Mouse (Mus musculus): Measurements from ENCODE around the gene Olfr1513. TPM values are rescaled to one million over a fixed set of nuclear protein-coding genes. Genes with fewer than 3 reads are reported as not detected.
"Not testable (repeated sequence)": the region's sequence is repeated elsewhere in the genome, so short reads cannot be mapped to it uniquely, and the experiment has no call there.

The Olfr1513 gene
- total RNA-seq, 2 experiments from 2014 or later = not detected

GRCm38 (mm10) chr14:52313931-52314807, 42.0 kb downstream of the Olfr1513 start:
- no peak for ATAC-seq (replicated peaks; ENCODE audit: low FRiP score, low TSS enrichment, poor library complexity, severe bottlenecking)

- ATAC-seq (replicated peaks; ENCODE audit: low FRiP score, low TSS enrichment, poor library complexity, severe bottlenecking) = no peak
Observed at GRCm38 (mm10) chr14:52310906-52311305, 45.3 kb downstream of the Olfr1513 start.

- ATAC-seq (replicated peaks; ENCODE audit: low FRiP score, low TSS enrichment, poor library complexity, severe bottlenecking) = not testable (repeated sequence)
Observed at GRCm38 (mm10) chr14:52310343-52310742, 45.9 kb downstream of the Olfr1513 start.

- peak; percentile 59 for ATAC-seq (replicated peaks; ENCODE audit: low FRiP score, low TSS enrichment, poor library complexity, severe bottlenecking)
Observed at GRCm38 (mm10) chr14:52306100-52306499, 50.1 kb downstream of the Olfr1513 start.

DNA sequence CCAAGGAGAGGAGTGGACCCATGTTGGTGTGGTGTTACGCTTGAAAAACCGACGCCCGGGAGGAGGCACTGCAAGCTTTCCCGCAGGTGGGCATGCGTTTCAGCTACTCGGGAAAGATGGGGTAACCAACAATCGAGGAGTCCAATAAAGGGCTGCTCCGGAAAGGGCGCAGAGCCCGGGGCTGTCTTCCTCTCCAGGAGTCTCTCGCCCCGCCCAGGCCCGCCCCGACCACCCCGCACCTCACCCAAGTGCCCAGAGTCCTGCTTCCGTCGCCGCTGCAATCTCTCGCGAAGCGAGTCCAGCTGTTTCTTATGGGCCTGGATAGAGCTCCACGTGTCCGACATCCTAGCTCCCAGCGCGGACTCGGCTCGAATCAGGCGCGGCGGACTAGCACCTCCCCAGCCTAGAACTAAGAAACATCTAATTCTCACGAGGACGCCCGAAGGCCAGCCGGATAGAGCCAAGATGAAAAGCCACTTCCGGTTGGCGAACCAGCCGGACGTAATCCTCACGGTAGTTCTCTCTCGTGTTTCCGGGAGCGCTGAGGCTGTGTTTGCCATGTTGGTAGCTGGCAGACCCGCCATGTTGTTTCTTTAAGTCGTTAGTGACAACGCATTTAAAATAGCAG, 51.5 kb downstream of the Olfr1513 start, which contains the start of gene Mettl3:
TSS of gene Mettl3 (minus strand) at position 485 of the 628 bp plus-strand sequence.
- peak; percentile 94 for ATAC-seq (replicated peaks; ENCODE audit: low FRiP score, low TSS enrichment, poor library complexity, severe bottlenecking)

DNA sequence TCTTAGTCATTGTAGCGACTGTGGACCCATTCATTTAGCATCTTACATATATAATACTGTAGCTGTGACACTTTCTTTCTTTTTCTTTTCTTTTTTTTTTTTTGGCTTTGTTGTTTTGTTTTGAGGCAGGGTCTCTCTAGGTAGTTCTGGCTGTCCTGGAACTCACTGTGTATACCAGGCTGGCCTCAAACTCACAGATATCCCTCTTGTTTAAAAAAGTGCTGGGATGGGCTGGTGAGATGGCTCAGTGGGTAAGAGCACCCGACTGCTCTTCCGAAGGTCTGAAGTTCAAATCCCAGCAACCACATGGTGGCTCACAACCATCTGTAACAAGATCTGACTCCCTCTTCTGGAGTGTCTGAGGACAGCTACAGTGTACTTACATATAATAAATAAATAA, 52.7 kb downstream of the Olfr1513 start:
- not testable (repeated sequence) for ATAC-seq (replicated peaks; ENCODE audit: low FRiP score, low TSS enrichment, poor library complexity, severe bottlenecking)

Other genes with a start within 250 kb of the Olfr1513 start
- 1.2 and 9.1 TPM in 2 replicates for gene Rpgrip1, start 245.7 kb downstream of the Olfr1513 start, total RNA-seq (2014; fragmentation: Nextera tagmentation)
- 5.9 and 7.1 TPM in 2 replicates for gene Rpgrip1, start 245.7 kb downstream of the Olfr1513 start, total RNA-seq (2017)
- 111 and 153 TPM in 2 replicates for gene Supt16, start 159.0 kb downstream of the Olfr1513 start, total RNA-seq (2014; fragmentation: Nextera tagmentation)
- 297 and 346 TPM in 2 replicates for gene Supt16, start 159.0 kb downstream of the Olfr1513 start, total RNA-seq (2017)
- 108 and 137 TPM in 2 replicates for gene Chd8, start 98.6 kb downstream of the Olfr1513 start, total RNA-seq (2014; fragmentation: Nextera tagmentation)
- gene Chd8, start 98.6 kb downstream of the Olfr1513 start, total RNA-seq (2017) = 52.5 and 86.4 TPM in 2 replicates
- 24.9 and 26.9 TPM in 2 replicates for gene Tox4, start 77.3 kb downstream of the Olfr1513 start, total RNA-seq (2014; fragmentation: Nextera tagmentation)
- 29.7 and 32.5 TPM in 2 replicates for gene Tox4, start 77.3 kb downstream of the Olfr1513 start, total RNA-seq (2017)
- 5.3 and 6.9 TPM in 2 replicates for gene Rab2b, start 76.9 kb downstream of the Olfr1513 start, total RNA-seq (2014; fragmentation: Nextera tagmentation)
- gene Rab2b, start 76.9 kb downstream of the Olfr1513 start, total RNA-seq (2017) = 4.8 and 14.1 TPM in 2 replicates
- gene Mettl3, start 51.3 kb downstream of the Olfr1513 start, total RNA-seq (2014; fragmentation: Nextera tagmentation) = 99.9 and 106 TPM in 2 replicates
- 80.9 and 82.8 TPM in 2 replicates for gene Mettl3, start 51.3 kb downstream of the Olfr1513 start, total RNA-seq (2017)
- 0.54 and 1.5 TPM in 2 replicates for gene Sall2, start 27.6 kb downstream of the Olfr1513 start, total RNA-seq (2014; fragmentation: Nextera tagmentation)
- gene Sall2, start 27.6 kb downstream of the Olfr1513 start, total RNA-seq (2017) = 1.4 TPM in 1 of 2 replicates, not detected in the other
- gene Olfr1512, start 22.8 kb upstream of the Olfr1513 start, total RNA-seq (2014; fragmentation: Nextera tagmentation) = not detected in 2 replicates
- not detected in 2 replicates for gene Olfr1512, start 22.8 kb upstream of the Olfr1513 start, total RNA-seq (2017)
- gene Olfr1511, start 41.0 kb upstream of the Olfr1513 start, total RNA-seq (2014; fragmentation: Nextera tagmentation) = not detected in 2 replicates
- not detected in 2 replicates for gene Olfr1511, start 41.0 kb upstream of the Olfr1513 start, total RNA-seq (2017)
- gene Olfr1510, start 58.0 kb upstream of the Olfr1513 start, total RNA-seq (2014; fragmentation: Nextera tagmentation) = not detected in 2 replicates
- gene Olfr1510, start 58.0 kb upstream of the Olfr1513 start, total RNA-seq (2017) = not detected in 2 replicates
- not detected in 2 replicates for gene Olfr1509, start 86.6 kb upstream of the Olfr1513 start, total RNA-seq (2014; fragmentation: Nextera tagmentation)
- not detected in 2 replicates for gene Olfr1509, start 86.6 kb upstream of the Olfr1513 start, total RNA-seq (2017)
- not detected in 2 replicates for gene Olfr1508, start 111.1 kb upstream of the Olfr1513 start, total RNA-seq (2014; fragmentation: Nextera tagmentation)
- gene Olfr1508, start 111.1 kb upstream of the Olfr1513 start, total RNA-seq (2017) = not detected in 2 replicates
- not detected in 2 replicates for gene Olfr1507, start 139.3 kb upstream of the Olfr1513 start, total RNA-seq (2014; fragmentation: Nextera tagmentation)
- gene Olfr1507, start 139.3 kb upstream of the Olfr1513 start, total RNA-seq (2017) = not detected in 2 replicates